Comparison of ENCODE assay signal across 8 mouse cellular contexts in genomic region chr12:16870405-16871068, GRCm38 (mm10). TPM values are rescaled to one million over a fixed set of nuclear protein-coding genes. Genes with fewer than 3 reads are reported as not detected.
DNase-seq lines count a peak whose midpoint lies in the region; ATAC-seq lines count a peak whose summit lies in the region.

No protein-coding gene starts in this region.

- 24% methylated on average over 8 of the region's 8 CpGs for WGBS in embryonic facial prominence, embryonic 13.5 days
- WGBS in midbrain, embryonic 11.5 days: 39% methylated on average over 8 of the region's 8 CpGs

- no peaks in the 10 kb centered on the region for H3K9me3 ChIP-seq in embryonic facial prominence, embryonic 13.5 days
- no peaks in the 10 kb centered on the region for H3K9me3 ChIP-seq in midbrain, embryonic 11.5 days (ENCODE audit: control insufficient read depth, low read length)

- peaks cover 34% of the 10 kb centered on the region for H3K4me1 ChIP-seq in embryonic facial prominence, embryonic 13.5 days
- H3K4me1 ChIP-seq in midbrain, embryonic 11.5 days (ENCODE audit: control insufficient read depth, insufficient read depth, low read length): peaks cover 7% of the 10 kb centered on the region

- peak; percentile 29 for DNase-seq in right cerebral cortex, postnatal 4 days
- DNase-seq in right cerebral cortex, postnatal 25 days: no peak
- peak; percentile 89 to 90 for DNase-seq in heart, postnatal 10 days
- peak; percentile 73 to 76 for DNase-seq in kidney, postnatal 25 days
- peak; percentile 89 for DNase-seq in midbrain, embryonic 11.5 days (ENCODE audit: low spot score, missing footprints)
- peak; percentile 19 for DNase-seq in urinary bladder, postnatal 25 days (ENCODE audit: low spot score)
- no peak for DNase-seq in thymus, postnatal 36 days

- H3K36me3 ChIP-seq in embryonic facial prominence, embryonic 13.5 days: no peaks in the 10 kb centered on the region
- no peaks in the 10 kb centered on the region for H3K36me3 ChIP-seq in midbrain, embryonic 11.5 days (ENCODE audit: control insufficient read depth, insufficient read depth, low read length)

- H3K27me3 ChIP-seq in embryonic facial prominence, embryonic 13.5 days: no peaks in the 10 kb centered on the region
- no peaks in the 10 kb centered on the region for H3K27me3 ChIP-seq in midbrain, embryonic 11.5 days (ENCODE audit: control insufficient read depth, insufficient read depth, low read length)

- H3K27ac ChIP-seq in embryonic facial prominence, embryonic 13.5 days: peak overlapping the region; percentile 89
- peak overlapping the region; percentile 20; the same call in 1 of the 2 replicates for H3K27ac ChIP-seq in midbrain, embryonic 11.5 days (ENCODE audit: low read depth, low read length)

- H3K9ac ChIP-seq in embryonic facial prominence, embryonic 13.5 days: no peak overlapping the region
- no peak overlapping the region for H3K9ac ChIP-seq in midbrain, embryonic 11.5 days (ENCODE audit: low read length)

- intact Hi-C loops in heart, postnatal 10 days (cut with DNase I): no loop called here

- peak; percentile 71 for ATAC-seq in embryonic facial prominence, embryonic 13.5 days (ENCODE audit: insufficient number of reproducible peaks, insufficient read depth, low FRiP score, low TSS enrichment, low read depth)
- no peak; the same call in 1 of the 2 replicates for ATAC-seq in midbrain, embryonic 11.5 days (ENCODE audit: low FRiP score)

- H3K4me3 ChIP-seq in embryonic facial prominence, embryonic 13.5 days: no peak overlapping the region
- H3K4me3 ChIP-seq in midbrain, embryonic 11.5 days (ENCODE audit: low read depth, low read length): no peak overlapping the region

- H3K4me2 ChIP-seq in embryonic facial prominence, embryonic 13.5 days: peak overlapping the region; percentile 24; the same call in 1 of the 2 replicates
- H3K4me2 ChIP-seq in midbrain, embryonic 11.5 days: no peak overlapping the region

RNA-seq across cellular contexts. Expression of gene Rock2, which starts 24.2 kb away (rescaled TPM):
- 14.6 and 17.6 TPM in 2 replicates for polyA plus RNA-seq in embryonic facial prominence, embryonic 13.5 days (2015; fragmentation: Nextera tagmentation; extraction: Ambion mirVana)
- total RNA-seq in heart, postnatal 10 days (2021): 10 to 100 TPM; 90.0 to 93.5 TPM
- 14.4 and 14.9 TPM in 2 replicates for polyA plus RNA-seq in midbrain, embryonic 11.5 days (2014; fragmentation: Nextera tagmentation; extraction: Ambion mirVana)

RNA-seq across cellular contexts. Expression of gene E2f6, which starts 59.8 kb away (rescaled TPM):
- polyA plus RNA-seq in embryonic facial prominence, embryonic 13.5 days (2015; fragmentation: Nextera tagmentation; extraction: Ambion mirVana): 57.9 and 65.4 TPM in 2 replicates
- 10 to 100 TPM; 52.7 to 58.7 TPM for total RNA-seq in heart, postnatal 10 days (2021)
- polyA plus RNA-seq in midbrain, embryonic 11.5 days (2014; fragmentation: Nextera tagmentation; extraction: Ambion mirVana): 83.8 and 85.1 TPM in 2 replicates

Comparison
In these comparisons a context has a peak if more than half of its experiments do, and no peak if none do; other contexts are left out.
1. DNase-seq: peak in right cerebral cortex, postnatal 4 days (single experiment), heart, postnatal 10 days (2 of 2), kidney, postnatal 25 days (2 of 2), midbrain, embryonic 11.5 days (single experiment) and urinary bladder, postnatal 25 days (single experiment); none in right cerebral cortex, postnatal 25 days (single experiment) and thymus, postnatal 36 days (0 of 2).